Mouse (Mus musculus) G1E (cell line): ENCODE measurements around the gene Borcs6.

Source experiments
- CTCF ChIP-seq: IDR thresholded peaks from 2 replicates; pipeline ENCODE4 v1.5.1; 2012; ENCODE audit warnings: low read depth, low read length, inconsistent platforms, mixed read lengths
- GATA1 ChIP-seq: IDR thresholded peaks from 2 replicates; pipeline ENCODE4 v1.6.1; 2012; ENCODE audit warnings: borderline replicate concordance, low read length, inconsistent platforms, mixed read lengths
- TAL1 ChIP-seq: conservative IDR thresholded peaks from 2 replicates; pipeline ENCODE4 v1.6.1; 2012; ENCODE audit warnings: low read depth, low read length, inconsistent platforms, mixed read lengths

DNA sequence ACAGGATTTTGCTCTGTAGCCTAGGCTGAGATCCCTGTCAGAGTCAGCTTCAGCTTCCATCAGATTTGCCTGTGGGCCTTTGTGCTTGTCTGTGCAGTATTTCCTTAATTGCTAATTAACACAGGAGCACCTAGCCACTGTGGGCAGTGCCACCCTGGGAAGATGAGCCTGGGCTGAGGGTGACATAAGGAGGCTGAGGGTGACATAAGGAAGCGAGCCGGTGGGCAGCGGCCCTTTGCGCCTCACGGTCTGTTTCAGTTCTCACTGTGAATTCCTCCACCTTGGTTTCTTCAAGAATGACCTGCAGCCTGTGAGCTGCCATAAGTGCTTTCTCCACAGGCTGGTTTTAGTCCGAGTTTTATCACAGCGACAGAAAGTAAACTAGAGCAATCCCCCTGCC is 22.1 kb downstream of the Borcs6 start:
- TF ChIP-seq GATA1 (no peak), CTCF (no peak), TAL1 (no peak)
